Mouse (Mus musculus) embryo, embryonic 11.5 days (tissue): Measurements from ENCODE around the gene Tcf20.

Source experiments
- DNase-seq: peaks from one replicate; pipeline ENCODE4 v3.0.0-alpha.2; 2012; ENCODE audit warnings: low read depth, low spot score

The Tcf20 gene

GRCm38 (mm10) chr15:82924679-82925425 lies 62.8 kb downstream of the Tcf20 start:
- DNase-seq, result no peak

- no peak for DNase-seq
Measured at GRCm38 (mm10) chr15:82923531-82923930, 64.1 kb downstream of the Tcf20 start.

GRCm38 (mm10) chr15:82922755-82923154 lies 64.9 kb downstream of the Tcf20 start:
- DNase-seq, result no peak

- no peak for DNase-seq
Measured at GRCm38 (mm10) chr15:82922052-82922451, 65.6 kb downstream of the Tcf20 start.

GRCm38 (mm10) chr15:82921559-82921958 lies 66.1 kb downstream of the Tcf20 start:
- no peak for DNase-seq

GRCm38 (mm10) chr15:82920895-82921515 lies 66.7 kb downstream of the Tcf20 start:
- no peak for DNase-seq

GRCm38 (mm10) chr15:82917965-82918364 lies 69.7 kb downstream of the Tcf20 start:
- DNase-seq, result no peak

GRCm38 (mm10) chr15:82917207-82917844 lies 70.3 kb downstream of the Tcf20 start:
- DNase-seq, result no peak

- DNase-seq, result no peak
Measured at GRCm38 (mm10) chr15:82914455-82914854, 73.2 kb downstream of the Tcf20 start.

GRCm38 (mm10) chr15:82911965-82912337 lies 75.7 kb downstream of the Tcf20 start:
- DNase-seq, result no peak

- no peak for DNase-seq
Measured at GRCm38 (mm10) chr15:82911001-82911964, 76.4 kb downstream of the Tcf20 start.

- DNase-seq, result no peak
Measured at GRCm38 (mm10) chr15:82910596-82910995, 77.1 kb downstream of the Tcf20 start.

GRCm38 (mm10) chr15:82909791-82910190 lies 77.9 kb downstream of the Tcf20 start:
- no peak for DNase-seq

- no peak for DNase-seq
Measured at GRCm38 (mm10) chr15:82908521-82908920, 79.2 kb downstream of the Tcf20 start.

- DNase-seq, result no peak
Measured at GRCm38 (mm10) chr15:82907306-82907705, 80.4 kb downstream of the Tcf20 start.

- no peak for DNase-seq
Measured at GRCm38 (mm10) chr15:82906574-82907061, 81.1 kb downstream of the Tcf20 start.

GRCm38 (mm10) chr15:82905431-82906395 lies 82.0 kb downstream of the Tcf20 start:
- DNase-seq, result no peak

- no peak for DNase-seq
Measured at GRCm38 (mm10) chr15:82904526-82904925, 83.1 kb downstream of the Tcf20 start.

- no peak for DNase-seq
Measured at GRCm38 (mm10) chr15:82902521-82902920, 85.2 kb downstream of the Tcf20 start.

- no peak for DNase-seq
Measured at GRCm38 (mm10) chr15:82901306-82901705, 86.4 kb downstream of the Tcf20 start.
